Mouse (Mus musculus) skeletal muscle tissue, adult 2 months (tissue): ENCODE measurements around the gene Cep57.
"Not testable (repeated sequence)": the region's sequence is repeated elsewhere in the genome, so short reads cannot be mapped to it uniquely, and the experiment has no call there.

Experiments used
- DNase-seq: peaks from one replicate; pipeline ENCODE4 v3.0.0-alpha.2; 2012; ENCODE audit warnings: low read depth, low spot score

Cep57 gene

DNA sequence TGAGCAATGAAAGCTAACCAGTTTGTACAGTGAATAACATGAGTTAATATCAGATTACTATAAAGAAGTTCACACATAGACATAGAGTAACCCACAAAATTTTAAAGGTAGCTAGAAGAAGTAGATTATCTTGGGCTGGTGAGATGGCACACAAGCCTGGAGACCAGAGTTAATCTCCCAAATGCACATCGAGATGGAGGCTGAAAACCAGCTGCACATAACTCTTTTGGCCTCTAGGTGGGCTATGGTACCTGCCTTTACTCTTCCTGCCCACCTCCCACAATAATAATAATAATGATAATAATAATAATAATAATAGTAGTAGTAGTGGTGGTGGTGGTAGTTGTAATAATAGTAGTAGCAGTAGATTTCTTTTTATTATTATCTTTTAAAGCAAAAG lies 32.6 kb downstream of the Cep57 start:
- DNase-seq = no peak

GRCm38 (mm10) chr9:13790864-13791263 lies 36.0 kb downstream of the Cep57 start:
- not testable (repeated sequence) for DNase-seq

GRCm38 (mm10) chr9:13781985-13782384 lies 44.9 kb downstream of the Cep57 start:
- no peak for DNase-seq

- DNase-seq = no peak
Observed at GRCm38 (mm10) chr9:13774732-13775131, 52.2 kb downstream of the Cep57 start.

- no peak for DNase-seq
Observed at GRCm38 (mm10) chr9:13766570-13766969, 60.3 kb downstream of the Cep57 start.

DNA sequence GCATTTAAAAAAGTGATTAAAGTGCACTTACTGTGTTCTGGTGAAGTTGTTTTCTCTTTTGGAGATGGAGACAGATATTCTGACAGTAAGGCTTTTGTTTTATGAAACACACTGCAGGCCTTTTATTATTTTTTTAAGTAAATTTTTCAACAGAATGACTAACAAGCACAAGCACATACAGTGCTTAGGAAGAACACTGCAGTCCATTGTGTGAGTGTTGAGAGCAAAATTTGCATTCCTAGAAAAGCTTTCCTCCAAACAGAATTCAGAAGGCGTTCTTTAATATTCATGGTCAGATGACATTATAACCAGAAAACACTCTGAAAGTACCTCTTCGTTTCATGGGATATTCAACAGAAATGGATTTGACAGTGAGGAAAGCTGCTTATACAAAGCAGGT lies 61.3 kb downstream of the Cep57 start:
- no peak for DNase-seq

- DNase-seq = no peak
Observed at GRCm38 (mm10) chr9:13760430-13760829, 66.5 kb downstream of the Cep57 start.
